Mouse (Mus musculus) testis, adult 10 weeks (tissue): ENCODE results near the gene Gm17606. TPM values are rescaled to one million over a fixed set of nuclear protein-coding genes. Genes with fewer than 3 reads are reported as not detected.

Experiments
- polyA plus RNA-seq: library from polyadenylated mRNA; stranded (reverse); fragments of 350-450 nt; fragmentation: Illumina TruSeq; extraction: RNeasy Lipid Tissue Mini Kit (QIAGEN cat#74804); gene quantifications from one replicate; pipeline ENCODE4 v1.2.3, GENCODE M21; 2014; ENCODE audit warnings: low read depth, low replicate concordance

Gm17606 gene
- not detected for polyA plus RNA-seq

DNA sequence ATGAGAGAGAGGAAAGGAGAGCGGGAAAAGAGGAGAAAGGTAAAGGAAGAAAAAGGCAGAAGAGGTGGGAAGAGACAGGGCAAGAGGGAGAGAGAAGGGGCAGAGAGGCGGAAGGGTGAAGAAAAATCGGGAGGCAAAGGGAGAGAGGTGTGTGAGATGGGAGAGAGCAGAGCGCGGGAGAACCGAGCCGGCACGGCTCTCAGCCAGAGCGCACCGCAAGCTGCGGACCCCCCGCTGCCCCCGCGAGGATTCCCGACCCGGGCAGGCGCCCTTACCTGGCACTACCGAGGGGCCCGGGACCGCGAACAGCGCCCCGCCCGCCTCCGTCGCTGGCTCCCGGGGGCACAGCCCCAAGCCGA, at the start of gene Gm17606:
Gm17606 (plus strand) TSS at position 7 of the 359 bp plus-strand sequence.

DNA sequence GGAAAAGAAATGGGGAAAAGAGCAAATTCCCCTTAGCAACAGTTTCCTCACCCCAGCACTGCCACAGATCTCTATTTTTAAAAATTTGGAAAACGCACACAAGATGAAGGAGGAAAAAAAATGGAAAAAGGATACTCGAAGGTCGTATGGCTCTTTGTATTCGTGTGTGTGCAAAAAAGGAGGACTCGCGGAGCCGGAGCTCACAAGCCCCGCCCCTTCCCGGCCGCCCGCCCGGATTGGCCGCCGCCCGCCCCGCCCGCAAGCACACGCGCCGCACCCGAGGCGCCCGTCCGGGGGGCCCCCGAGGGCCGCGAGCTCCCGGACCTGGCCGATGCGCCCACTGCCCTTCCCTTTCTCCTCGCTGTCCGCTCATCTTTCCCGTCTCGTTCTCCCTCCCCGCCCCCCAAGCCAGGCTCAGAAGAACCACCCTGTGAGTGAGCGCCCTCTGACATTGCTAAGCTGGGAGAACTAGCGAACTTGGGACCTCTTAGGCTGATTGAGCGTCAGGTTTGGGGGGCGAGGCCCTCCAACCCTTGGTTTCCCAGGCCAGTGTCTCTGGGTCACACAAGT, 34.9 kb upstream of the Gm17606 start, which contains the start of gene 4931414P19Rik:
4931414P19Rik (minus strand) TSS at position 242 of the 570 bp plus-strand sequence.

DNA sequence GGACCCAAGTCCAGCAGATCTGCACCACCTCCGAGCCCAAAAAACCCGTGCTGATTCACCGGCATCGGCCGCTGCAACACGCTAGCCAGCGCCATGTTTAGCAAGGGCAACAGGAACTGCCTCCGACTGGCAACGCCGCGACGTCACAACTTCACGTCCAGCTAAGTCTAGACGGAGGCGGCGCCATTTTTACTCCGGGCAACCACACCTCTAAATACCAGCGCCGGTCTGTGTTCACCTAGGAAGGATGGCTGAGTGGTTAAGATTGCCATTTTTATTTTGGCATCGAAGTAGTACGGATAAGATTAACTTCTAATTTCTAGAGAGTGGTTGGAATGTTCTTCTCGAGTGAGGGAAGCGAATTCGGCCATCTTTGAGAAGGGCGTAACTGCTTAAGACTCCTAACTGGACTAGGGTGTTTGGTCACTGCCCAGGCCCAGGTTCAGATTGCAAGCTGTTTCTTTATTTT, 22.8 kb upstream of the Gm17606 start, which contains the start of gene Psmb5:
Psmb5 (minus strand) TSS at position 126 of the 469 bp plus-strand sequence.

DNA sequence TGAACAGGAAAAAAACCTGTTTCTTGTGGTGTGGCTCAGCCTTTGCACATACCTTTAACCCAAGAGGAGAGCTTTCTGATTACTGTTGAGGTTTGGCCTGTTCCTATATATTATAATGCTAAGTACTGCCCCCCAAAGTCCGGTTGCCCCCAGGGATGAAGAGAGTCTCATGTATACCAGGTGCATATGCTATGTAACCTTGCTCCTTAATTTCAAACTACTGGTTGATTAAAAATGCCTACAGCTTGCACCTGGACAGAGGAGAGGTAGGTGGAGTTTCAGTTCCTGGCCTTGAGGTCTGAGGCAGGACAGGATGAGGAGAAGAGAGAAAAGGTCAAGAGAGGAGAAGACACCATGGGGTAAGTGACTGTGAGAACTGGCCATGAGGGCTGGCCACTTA, 19.6 kb upstream of the Gm17606 start, which contains the start of gene Psmb11:
Psmb11 (plus strand) TSS at position 301 of the 400 bp plus-strand sequence.

DNA sequence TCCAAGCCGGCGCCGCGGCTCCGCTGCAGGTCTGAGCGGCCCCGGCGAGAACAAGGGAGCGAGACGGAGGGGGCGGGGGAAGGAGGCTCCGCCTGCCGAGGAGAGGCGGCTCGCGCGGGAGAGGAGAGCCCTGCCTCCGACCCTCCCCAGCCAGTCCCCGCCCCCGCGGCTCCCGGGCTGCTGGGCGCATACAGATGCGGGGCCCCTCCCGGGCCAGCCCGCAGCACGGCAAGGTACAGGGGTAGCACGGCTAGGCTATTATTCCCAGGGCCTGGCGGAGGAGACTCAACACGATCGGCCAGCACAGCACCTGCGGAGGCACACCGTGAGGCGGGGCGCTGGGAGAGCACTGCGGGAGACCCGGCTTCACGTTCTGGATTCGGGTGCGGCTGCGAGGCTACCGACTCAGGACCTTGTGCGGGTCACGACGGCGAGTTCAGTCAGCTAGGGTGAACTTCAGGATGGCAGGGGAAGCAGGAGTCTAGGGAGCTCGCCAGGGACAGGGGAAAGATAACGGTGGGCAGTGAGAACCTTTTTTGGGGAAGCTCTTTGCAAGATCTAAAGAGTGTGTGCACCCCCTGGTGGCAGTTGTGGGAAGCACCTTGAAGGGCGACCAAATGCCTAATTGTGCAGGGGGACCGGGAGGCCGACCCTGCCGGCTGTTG, 685 bp downstream of the Gm17606 start, which contains the start of gene Cdh24:
Cdh24 (minus strand) TSS at position 60 of the 665 bp plus-strand sequence.

DNA sequence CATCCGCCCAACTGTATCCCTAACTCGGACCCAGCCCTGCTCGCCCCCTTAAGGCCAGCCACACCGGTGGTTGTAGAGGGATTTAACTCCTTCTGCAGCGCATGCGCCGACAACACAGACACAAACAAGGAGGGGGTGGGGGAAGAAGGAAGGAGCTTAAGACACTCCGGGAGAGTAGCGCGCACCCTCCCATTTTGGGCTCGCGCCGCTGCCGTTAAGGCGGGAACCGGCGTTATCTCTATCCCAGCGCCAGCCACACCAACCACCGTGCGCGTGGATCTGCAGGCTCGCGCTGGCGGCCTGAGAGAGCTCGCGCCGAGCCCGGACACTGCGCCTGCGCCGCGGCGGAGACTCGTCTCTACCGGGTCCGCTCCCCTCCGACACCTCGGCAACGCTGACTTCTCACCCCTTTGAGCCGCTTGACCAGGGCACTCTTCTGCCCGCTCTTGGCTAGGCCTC, 45.3 kb downstream of the Gm17606 start, which contains the start of gene 1700123O20Rik:
1700123O20Rik (plus strand) TSS at position 154 of the 459 bp plus-strand sequence.

DNA sequence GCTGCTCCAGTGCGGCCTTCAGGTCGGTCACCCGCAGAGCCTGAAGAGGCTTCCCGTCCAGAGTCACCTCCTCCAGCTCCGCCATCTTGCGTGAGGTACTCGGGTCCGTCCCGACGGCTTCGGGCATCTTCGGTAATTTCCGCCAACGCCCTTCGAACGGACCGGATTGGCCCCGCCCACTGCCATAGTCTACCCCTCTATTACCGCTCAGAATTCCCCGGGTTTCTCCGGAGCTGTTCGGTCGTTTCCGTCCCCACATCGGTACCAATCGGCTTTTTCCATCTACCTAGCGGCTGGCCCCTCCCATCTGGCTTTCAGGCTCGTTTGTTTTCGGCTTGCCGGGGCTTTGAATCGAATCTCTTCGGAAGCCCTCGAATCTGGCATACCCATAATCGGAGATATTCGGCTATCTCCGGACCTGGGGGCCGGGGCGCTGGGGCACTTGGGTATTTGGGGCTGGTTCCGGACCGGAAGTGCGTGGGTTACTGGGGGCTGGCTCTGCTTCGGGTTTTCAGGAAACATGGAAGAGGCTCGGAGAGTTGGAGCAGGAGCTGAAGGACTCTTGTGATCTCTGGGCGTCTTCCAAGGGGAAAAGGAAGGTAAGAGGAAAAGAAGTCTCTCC, 45.9 kb downstream of the Gm17606 start, which contains the start of gene Acin1:
Acin1 (minus strand) TSS at position 410 of the 622 bp plus-strand sequence.

Other genes with a start within 250 kb of the Gm17606 start
- 2.4 TPM for gene Slc7a7, start 223.2 kb upstream of the Gm17606 start, polyA plus RNA-seq
- 27.3 TPM for gene Mrpl52, start 214.0 kb upstream of the Gm17606 start, polyA plus RNA-seq
- 10.9 TPM for gene Mmp14, start 209.3 kb upstream of the Gm17606 start, polyA plus RNA-seq
- gene Lrp10, start 176.8 kb upstream of the Gm17606 start, polyA plus RNA-seq, result 0.66 TPM
- 0.32 TPM for gene Rem2, start 164.9 kb upstream of the Gm17606 start, polyA plus RNA-seq
- gene Prmt5, start 123.4 kb upstream of the Gm17606 start, polyA plus RNA-seq, result 40.1 TPM
- 22.2 TPM for gene Haus4, start 86.3 kb upstream of the Gm17606 start, polyA plus RNA-seq
- 6.1 TPM for gene Ajuba, start 63.4 kb upstream of the Gm17606 start, polyA plus RNA-seq
- 0.87 TPM for gene 4931414P19Rik, start 35.0 kb upstream of the Gm17606 start, polyA plus RNA-seq
- 4.2 TPM for gene Psmb5, start 22.9 kb upstream of the Gm17606 start, polyA plus RNA-seq
- not detected for gene Psmb11, start 19.5 kb upstream of the Gm17606 start, polyA plus RNA-seq
- 1.3 TPM for gene Cdh24, start 412 bp downstream of the Gm17606 start, polyA plus RNA-seq
- gene 1700123O20Rik, start 45.3 kb downstream of the Gm17606 start, polyA plus RNA-seq, result 10.9 TPM
- gene Acin1, start 46.0 kb downstream of the Gm17606 start, polyA plus RNA-seq, result 219 TPM
- not detected for gene Gm29776, start 57.9 kb downstream of the Gm17606 start, polyA plus RNA-seq
- not detected for gene Cebpe, start 71.2 kb downstream of the Gm17606 start, polyA plus RNA-seq
- 8.5 TPM for gene Slc7a8, start 141.0 kb downstream of the Gm17606 start, polyA plus RNA-seq
- gene Rnf212b, start 173.2 kb downstream of the Gm17606 start, polyA plus RNA-seq, result 12.4 TPM
- gene Homez, start 230.0 kb downstream of the Gm17606 start, polyA plus RNA-seq, result 65.4 TPM
- 3.7 TPM for gene Ppp1r3e, start 236.6 kb downstream of the Gm17606 start, polyA plus RNA-seq
- gene Bcl2l2, start 242.4 kb downstream of the Gm17606 start, polyA plus RNA-seq, result 9.3 TPM
- gene Gm20521, start 242.5 kb downstream of the Gm17606 start, polyA plus RNA-seq, result not detected